Mouse (Mus musculus): ENCODE data around the gene Susd1. TPM values are rescaled to one million over a fixed set of nuclear protein-coding genes. Genes with fewer than 3 reads are reported as not detected.

Gene Susd1
- total RNA-seq, 2 experiments from 2014 or later: 1.0 to 2.0 TPM

DNA sequence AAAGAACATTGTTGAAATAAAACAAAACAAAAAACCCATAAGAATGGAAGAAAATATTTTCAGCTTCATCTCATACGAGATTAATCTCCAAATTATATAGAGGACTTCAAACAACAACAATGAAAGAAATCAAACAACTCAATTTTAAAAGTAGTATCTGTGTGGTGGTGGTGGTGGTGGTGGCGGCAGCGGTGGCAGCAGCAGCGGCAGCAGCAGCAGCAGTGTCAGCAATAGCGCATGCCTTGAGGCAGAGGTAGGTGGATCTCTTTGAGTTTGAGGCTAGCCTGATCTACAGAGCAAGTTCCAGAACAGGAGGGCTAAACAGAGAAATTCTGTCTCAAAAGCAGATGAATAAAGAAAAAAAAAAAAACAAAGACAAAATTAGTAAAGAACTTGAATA, 110.4 kb downstream of the Susd1 start:
- intact Hi-C loops (cut with DNase I): no loop called here
- DNase-seq: no peak

DNA sequence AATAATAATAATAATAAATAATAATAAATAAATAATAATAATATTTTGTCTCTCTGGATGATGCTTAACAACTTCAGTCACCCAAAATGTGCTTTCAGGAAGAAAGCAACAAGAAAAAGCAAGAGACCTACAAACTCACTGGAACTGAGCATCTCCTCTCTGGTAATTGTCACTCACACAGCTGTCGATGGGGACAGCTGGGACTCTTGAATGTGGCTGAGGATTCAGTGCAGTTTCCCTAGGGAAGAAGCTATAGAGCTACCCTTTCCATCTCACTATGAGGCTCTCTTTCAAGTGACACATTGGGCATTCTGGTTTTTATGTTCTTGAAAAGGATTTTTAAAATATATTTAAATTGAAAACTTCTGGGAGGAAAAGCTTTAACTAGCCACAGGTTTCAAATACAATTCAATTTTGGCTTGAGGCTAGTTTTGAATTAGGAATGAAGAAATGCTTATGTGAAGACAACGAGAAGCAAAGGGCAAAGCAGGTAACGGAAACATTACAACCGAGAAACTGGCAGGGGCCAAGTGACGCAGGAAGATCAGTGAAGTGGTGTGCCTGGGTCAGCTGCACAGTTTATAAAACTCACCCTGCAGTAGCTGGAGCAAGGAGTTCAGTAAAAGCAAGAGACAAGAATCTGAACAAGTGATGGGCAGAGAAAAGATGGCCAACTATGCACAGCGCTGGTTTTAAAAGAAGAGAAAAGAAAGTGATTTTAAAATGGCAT, 112.2 kb downstream of the Susd1 start:
- intact Hi-C loops (cut with DNase I): no loop called here
- no peak for DNase-seq

DNA sequence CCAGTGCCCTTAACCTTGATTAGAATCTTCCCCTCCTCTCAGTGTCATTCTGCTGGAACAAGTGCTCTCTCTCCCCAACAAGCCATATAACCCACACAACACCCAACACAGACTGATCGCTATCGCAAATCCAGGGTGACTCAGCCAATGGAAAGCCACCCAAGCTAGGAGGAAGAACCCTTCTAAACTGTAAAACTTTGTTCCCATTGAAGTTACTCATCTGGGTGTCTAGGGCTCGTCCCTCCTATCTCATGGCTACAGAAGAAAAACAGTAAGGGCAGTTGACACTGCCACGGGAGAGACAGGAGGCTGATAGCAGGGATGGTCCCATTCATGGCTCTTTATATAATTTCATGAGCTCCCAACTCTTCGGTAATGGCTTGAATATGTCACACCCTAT, 114.1 kb downstream of the Susd1 start:
- intact Hi-C loops (cut with DNase I): no loop called here
- DNase-seq: no peak

DNA sequence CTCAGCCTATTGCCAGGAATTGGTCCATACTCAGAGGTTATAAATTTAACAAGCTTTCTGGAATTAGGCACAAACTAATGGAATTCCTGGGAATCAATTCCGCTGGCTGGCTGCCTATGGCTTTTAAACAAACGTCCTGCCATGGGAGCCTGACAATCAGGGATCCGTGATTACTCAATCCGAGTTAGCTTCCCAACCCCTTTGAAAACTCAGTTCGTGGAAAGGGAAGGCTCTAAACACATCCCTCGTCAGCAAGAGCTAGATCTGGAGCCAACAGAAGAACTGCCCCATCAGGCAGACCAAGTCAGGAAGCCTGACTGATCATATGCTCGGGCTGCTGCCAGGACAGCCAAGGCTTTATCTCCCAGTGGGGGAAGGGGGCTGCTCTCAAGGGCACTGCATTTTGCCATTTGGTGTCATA, 115.2 kb downstream of the Susd1 start:
- DNase-seq: no peak
- intact Hi-C loops (cut with DNase I): no loop called here

DNA sequence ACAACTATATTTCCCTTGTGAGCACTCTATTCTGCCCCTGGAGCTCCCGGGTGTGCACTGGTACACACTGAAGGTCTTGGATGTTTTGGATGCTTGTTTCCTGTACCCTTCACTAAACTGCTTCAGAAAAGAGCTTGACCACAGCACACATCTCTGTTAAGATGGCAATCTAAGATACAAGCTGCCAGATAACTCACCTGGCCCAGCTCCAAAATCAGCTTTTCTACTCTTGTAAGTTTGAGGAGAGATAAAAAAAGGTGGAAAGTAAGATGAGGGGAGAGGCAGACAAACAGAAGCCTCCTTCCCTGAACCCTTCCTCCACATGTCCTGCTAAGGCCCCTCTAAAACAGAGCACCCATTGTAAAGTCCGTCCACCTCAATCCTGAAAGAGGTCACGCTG, 115.7 kb downstream of the Susd1 start:
- intact Hi-C loops (cut with DNase I): no loop called here
- DNase-seq: no peak

GRCm38 (mm10) chr4:59322056-59322455, 116.4 kb downstream of the Susd1 start:
- DNase-seq: no peak
- intact Hi-C loops (cut with DNase I): no loop called here

DNA sequence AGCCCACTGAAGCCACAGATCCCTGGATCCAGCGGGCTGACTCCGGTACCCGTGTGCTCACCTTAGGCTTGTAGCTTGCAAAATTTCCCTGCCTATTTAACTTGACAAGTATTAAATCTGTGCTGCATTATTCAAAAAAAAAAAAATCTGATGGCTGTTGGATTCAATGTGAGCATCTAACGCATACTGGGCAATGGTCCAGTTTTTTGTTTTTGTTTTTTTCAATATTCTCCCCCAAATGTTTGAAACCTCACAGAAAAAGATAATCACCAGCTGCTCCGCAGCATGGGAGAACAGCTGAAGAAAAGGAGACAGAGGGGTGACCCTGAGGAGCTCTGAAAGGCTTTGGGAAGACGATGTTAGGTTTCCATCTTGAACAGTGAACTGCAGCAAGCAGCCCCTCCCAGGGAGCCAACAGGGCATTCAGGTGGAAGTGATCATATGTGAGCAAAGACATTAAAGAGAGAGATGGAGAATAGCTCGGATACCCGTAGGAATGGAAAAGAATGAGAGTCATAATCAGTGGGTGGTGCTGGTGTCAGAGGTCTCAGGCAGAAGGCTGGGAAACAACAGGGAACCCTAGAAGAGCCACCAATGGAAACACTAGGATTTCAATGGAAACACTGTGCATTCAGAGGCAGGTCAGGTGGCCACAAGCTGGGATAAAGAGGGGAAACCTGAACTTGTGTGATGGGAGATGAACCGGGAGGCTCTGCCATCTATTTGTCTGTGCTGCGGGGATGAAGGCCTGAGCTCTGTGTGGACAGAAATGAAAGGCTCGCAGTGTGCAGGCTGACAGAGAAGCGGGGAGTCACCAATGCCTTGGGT, 117.0 kb downstream of the Susd1 start:
- no peak for DNase-seq
- intact Hi-C loops (cut with DNase I): no loop called here

- intact Hi-C loops (cut with DNase I): no loop called here
- DNase-seq: no peak
Observed at GRCm38 (mm10) chr4:59319136-59319941, 119.1 kb downstream of the Susd1 start.

DNA sequence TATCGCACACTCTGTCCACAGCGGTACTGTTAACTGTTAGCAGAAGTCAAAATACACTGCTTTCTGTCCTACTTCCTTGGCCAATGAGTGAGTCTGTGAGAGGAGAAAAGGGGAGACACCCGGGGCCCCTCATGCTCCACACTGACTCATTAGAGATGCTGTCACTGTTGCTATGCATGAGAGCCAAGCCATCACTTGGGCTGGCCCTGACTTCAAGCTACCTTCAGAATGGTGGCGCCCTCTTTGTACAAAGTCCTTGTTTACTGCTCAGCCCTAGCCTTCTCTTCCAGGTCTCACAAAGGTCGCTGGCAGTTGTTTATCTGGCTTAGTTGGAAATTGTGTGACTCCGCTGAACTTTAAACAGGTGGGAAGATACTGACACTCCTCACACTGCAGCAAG, 119.8 kb downstream of the Susd1 start:
- no peak for DNase-seq
- intact Hi-C loops (cut with DNase I): no loop called here

DNA sequence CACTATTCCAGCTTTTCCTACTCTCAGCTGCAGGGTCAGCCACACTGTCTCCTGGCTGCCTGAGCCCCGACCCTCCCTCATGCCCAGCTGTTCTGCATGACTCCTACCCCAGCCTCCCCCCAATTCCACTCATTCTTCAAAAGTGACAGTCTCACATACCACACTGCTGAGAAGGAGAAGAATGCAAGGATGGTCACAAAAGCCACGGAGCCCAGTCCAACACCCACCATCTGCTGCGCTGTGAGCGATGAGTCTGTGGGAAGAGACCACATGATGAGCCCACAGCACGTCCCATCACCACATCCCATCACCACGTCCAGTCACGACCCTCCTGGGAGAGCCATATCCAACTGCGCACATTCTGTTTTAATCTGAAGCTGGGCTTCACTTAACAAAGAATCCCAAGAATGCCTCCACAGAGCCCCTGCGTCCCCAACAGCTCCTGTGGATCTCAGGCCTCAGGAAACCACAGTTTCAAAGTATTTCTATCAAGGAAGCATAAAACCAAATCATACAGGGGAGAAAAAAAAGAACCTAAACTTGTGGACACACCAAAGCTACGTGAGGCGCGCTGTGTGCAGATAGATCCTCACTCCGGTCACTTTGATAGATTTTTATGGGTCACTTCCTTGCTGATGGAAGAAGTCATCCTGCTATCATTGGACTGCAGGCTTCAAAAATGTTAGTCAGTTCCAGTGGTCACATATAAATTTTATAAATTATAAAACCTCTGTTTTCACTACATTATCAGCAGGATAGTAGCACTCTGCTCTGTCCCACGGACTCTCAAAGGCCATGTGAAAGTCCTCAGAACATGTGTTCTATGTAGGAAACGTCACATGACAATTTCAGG, 122.7 kb downstream of the Susd1 start:
- intact Hi-C loops (cut with DNase I): no loop called here
- no peak for DNase-seq

DNA sequence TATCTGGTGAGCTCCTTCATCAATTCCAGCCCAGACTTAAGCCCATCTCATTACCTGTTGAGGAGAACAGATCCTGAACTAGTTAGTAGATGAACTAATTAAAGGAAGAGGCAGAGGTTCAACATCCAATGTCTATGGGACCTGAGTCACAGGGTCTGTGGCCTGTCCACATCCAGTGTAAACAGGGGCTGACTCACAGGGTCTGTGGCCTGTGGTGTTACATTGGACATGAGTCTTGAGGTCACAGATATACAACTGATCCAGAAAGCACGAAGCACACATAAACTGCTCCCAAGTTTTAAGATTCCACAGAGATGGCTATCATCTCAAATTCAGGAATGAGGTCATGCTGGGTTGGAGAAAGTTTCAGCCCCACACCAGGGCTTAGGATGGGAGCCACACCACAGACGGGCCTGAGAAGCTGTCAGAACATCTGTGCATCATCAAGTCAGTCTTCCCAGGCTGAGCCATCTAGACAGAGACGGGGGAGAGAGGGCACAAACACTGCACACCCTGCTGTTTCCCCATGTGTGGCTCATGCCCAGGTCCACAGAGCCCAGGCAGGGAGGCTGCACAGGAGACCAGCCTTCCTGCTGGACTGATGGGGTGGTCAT, 123.4 kb downstream of the Susd1 start:
- DNase-seq: no peak
- intact Hi-C loops (cut with DNase I): no loop called here

DNA sequence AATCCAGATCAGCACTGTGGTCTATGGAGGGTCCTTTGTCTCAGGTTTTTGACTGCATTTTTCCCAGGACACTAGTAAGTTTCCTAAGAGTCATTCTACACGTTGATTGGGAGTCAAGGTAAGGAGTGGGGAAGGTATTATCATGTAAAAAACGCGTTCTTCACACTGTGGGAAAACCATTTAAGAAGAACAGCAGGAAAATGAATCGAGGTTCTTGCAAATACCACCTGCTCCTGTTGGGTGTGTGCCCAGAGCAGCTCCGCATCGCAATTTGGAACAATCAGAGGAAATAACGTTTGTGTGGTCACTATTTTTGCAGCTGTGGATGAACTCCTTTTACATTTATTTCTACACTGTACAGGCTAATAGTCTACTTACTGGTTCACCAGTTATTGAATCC, 125.5 kb downstream of the Susd1 start:
- intact Hi-C loops (cut with DNase I): no loop called here
- peak; percentile 32 to 52 for DNase-seq

- DNase-seq: no peak
- intact Hi-C loops (cut with DNase I): no loop called here
Observed at GRCm38 (mm10) chr4:59310590-59310989, 127.8 kb downstream of the Susd1 start.

GRCm38 (mm10) chr4:59307841-59308589, 130.4 kb downstream of the Susd1 start:
- no peak for DNase-seq

GRCm38 (mm10) chr4:59302387-59302786, 136.0 kb downstream of the Susd1 start:
- intact Hi-C loops (cut with DNase I): no loop called here
- no peak for DNase-seq

More at GRCm38 (mm10) chr4:59307841-59308589, 130.4 kb downstream of the Susd1 start:
- intact Hi-C loops (cut with DNase I): no loop called here

DNA sequence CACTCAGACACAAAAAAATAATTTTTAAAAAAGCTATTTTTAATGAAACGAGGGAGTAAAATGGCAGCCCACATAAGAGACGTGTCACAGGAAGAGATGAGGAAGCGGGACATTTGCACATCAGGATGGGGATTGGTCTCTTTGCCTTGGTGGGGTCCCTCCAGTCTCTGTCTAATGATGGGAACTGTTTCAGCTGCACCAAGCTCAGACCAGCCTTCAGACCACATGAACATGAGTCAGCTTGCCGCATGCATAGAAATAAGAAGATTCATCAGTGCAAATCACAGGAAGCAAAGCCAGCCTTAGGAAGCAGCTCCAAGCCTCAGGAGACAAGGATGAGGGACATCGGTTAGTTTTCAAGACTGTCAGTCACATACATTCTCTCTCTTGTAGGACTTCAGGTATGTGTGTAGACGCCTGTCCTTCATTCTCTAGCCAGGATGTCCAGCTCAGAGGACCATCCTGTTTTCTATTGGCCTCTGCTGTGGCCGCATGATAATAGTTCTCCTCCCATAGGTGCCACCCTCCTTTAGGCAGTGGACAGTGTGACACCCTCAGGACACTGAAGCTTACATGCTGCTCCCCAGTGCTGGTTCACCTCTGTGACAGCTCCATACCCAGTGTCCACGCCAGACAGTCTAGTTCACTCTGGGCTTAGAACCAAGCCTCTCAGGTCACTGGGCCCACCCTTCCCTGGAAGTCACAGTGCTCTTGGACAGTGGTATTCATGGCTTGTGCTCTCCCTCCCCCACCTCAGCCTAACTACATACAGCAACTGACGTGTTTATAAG, 137.2 kb downstream of the Susd1 start:
- intact Hi-C loops (cut with DNase I): no loop called here
- DNase-seq: no peak

GRCm38 (mm10) chr4:59298719-59299496, 139.5 kb downstream of the Susd1 start:
- intact Hi-C loops (cut with DNase I): no loop called here
- DNase-seq: no peak

GRCm38 (mm10) chr4:59295127-59295526, 143.3 kb downstream of the Susd1 start:
- intact Hi-C loops (cut with DNase I): no loop called here
- DNase-seq: no peak
